Mouse (Mus musculus) forebrain, embryonic 16.5 days (tissue): ENCODE results near the gene Shb. TPM values are rescaled to one million over a fixed set of nuclear protein-coding genes. Genes with fewer than 3 reads are reported as not detected.
A peak's percentile ranks its signal among the peaks of the same experiment; 100 is the strongest.

Source experiments
- ATAC-seq: fragments of 200-750 bp; cut with Nextera tagmentation; 2 replicates; pipeline ENCODE4 v1.8.0; 2017; ENCODE audit warnings: mild to moderate bottlenecking, moderate library complexity
- H3K27ac ChIP-seq: fragments of 300-500 bp; sonication (generic); 2 replicates; pipeline ENCODE4 v1.5.1; 2014; ENCODE audit warnings: low read length, control low read depth
- H3K27me3 ChIP-seq: fragments of 300-500 bp; sonication (generic); replicated peaks from 2 replicates; pipeline ENCODE4 v1.6.1; 2014; ENCODE audit warnings: low read length; ENCODE audit not compliant: control insufficient read depth, insufficient read depth
- H3K36me3 ChIP-seq: fragments of 300-500 bp; sonication (generic); 2 replicates; pipeline ENCODE4 v1.6.1; 2014; ENCODE audit not compliant: control insufficient read depth, insufficient read depth
- H3K4me1 ChIP-seq: fragments of 300-500 bp; sonication (generic); replicated peaks from 2 replicates; pipeline ENCODE4 v1.6.1; 2014; ENCODE audit warnings: low read length; ENCODE audit not compliant: control insufficient read depth, insufficient read depth
- H3K4me2 ChIP-seq: fragments of 300-500 bp; sonication (generic); 2 replicates; pipeline ENCODE4 v1.6.1; 2014; ENCODE audit warnings: mild to moderate bottlenecking, low read length, control low read depth
- H3K4me3 ChIP-seq: fragments of 300-500 bp; sonication (generic); replicated peaks from 2 replicates; pipeline ENCODE4 v1.5.1; 2014; ENCODE audit warnings: mild to moderate bottlenecking, low read length, control low read depth
- H3K9ac ChIP-seq: fragments of 300-500 bp; sonication (generic); replicated peaks from 2 replicates; pipeline ENCODE4 v1.6.1; 2014; ENCODE audit warnings: low read depth, low read length, control low read depth
- H3K9me3 ChIP-seq: fragments of 300-500 bp; sonication (generic); 2 replicates; pipeline ENCODE4 v1.6.1; 2016; ENCODE audit warnings: low read length; ENCODE audit not compliant: control insufficient read depth
- WGBS: fragments of 180-500 bp; shearing (Covaris S2); extraction: QIAGEN DNeasy Blood & Tissue Kit; methylation state at CpG from one replicate; pipeline ENCODE4 v1.1.7; 2014; 5-methylcytosine and 5-hydroxymethylcytosine counted together
- polyA plus RNA-seq: library from polyadenylated mRNA; unstranded; fragments of >200 nt; fragmentation: Nextera tagmentation; extraction: Ambion mirVana; gene quantifications from 2 replicates; pipeline ENCODE4 v1.2.1, GENCODE M21; 2015

The Shb gene
- polyA plus RNA-seq, 1 experiment from 2014 or later, result 5.8 TPM

- peak overlapping the region; percentile 67 for H3K27ac ChIP-seq
- 70% methylated on average over 3 of the region's 3 CpGs for WGBS
- no peaks in the 10 kb centered on the region for H3K9me3 ChIP-seq
- peaks cover 65% of the 10 kb centered on the region for H3K4me1 ChIP-seq
- H3K27me3 ChIP-seq, result no peaks in the 10 kb centered on the region
- H3K4me2 ChIP-seq, result no peak overlapping the region
- no peaks in the 10 kb centered on the region for H3K36me3 ChIP-seq
- H3K9ac ChIP-seq, result no peak overlapping the region
- peak; percentile 23; the same call in 1 of the 2 replicates for ATAC-seq
- H3K4me3 ChIP-seq, result no peak overlapping the region
These were observed 100.5 kb downstream of the Shb start for GRCm38 (mm10) chr4:45431806-45432205.

- Histone ChIP-seq H3K9ac (no peak overlapping the region), H3K27ac (peak overlapping the region; percentile 67), H3K36me3 (no peaks in the 10 kb centered on the region), H3K9me3 (no peaks in the 10 kb centered on the region), H3K4me3 (no peak overlapping the region), H3K4me1 (peaks cover 64% of the 10 kb centered on the region), H3K4me2 (no peak overlapping the region), H3K27me3 (no peaks in the 10 kb centered on the region)
- ATAC-seq, result no peak
- 73% methylated on average over 3 of the region's 3 CpGs for WGBS
These were observed 101.0 kb downstream of the Shb start for GRCm38 (mm10) chr4:45431316-45431715.

- no peaks in the 10 kb centered on the region for H3K9me3 ChIP-seq
- no peaks in the 10 kb centered on the region for H3K27me3 ChIP-seq
- ATAC-seq, result no peak
- no peak overlapping the region for H3K9ac ChIP-seq
- H3K27ac ChIP-seq, result no peak overlapping the region
- no peak overlapping the region for H3K4me2 ChIP-seq
- no peaks in the 10 kb centered on the region for H3K36me3 ChIP-seq
- WGBS, result 41% methylated on average over 7 of the region's 7 CpGs
- peaks cover 59% of the 10 kb centered on the region for H3K4me1 ChIP-seq
- no peak overlapping the region for H3K4me3 ChIP-seq
These were observed 102.8 kb downstream of the Shb start for GRCm38 (mm10) chr4:45429451-45429850.

- no peaks in the 10 kb centered on the region for H3K36me3 ChIP-seq
- no peak overlapping the region for H3K4me2 ChIP-seq
- H3K4me1 ChIP-seq, result peaks cover 53% of the 10 kb centered on the region
- H3K4me3 ChIP-seq, result no peak overlapping the region
- no peaks in the 10 kb centered on the region for H3K9me3 ChIP-seq
- peak; percentile 71 for ATAC-seq
- peak overlapping the region; percentile 49 for H3K27ac ChIP-seq
- H3K9ac ChIP-seq, result no peak overlapping the region
- WGBS, result 20% methylated on average over 13 of the region's 13 CpGs
- H3K27me3 ChIP-seq, result no peaks in the 10 kb centered on the region
These were observed 105.4 kb downstream of the Shb start for GRCm38 (mm10) chr4:45426724-45427457.

- ATAC-seq, result no peak
- H3K4me1 ChIP-seq, result peaks cover 59% of the 10 kb centered on the region
- no peak overlapping the region for H3K27ac ChIP-seq
- no peak overlapping the region for H3K4me3 ChIP-seq
- 19% methylated on average over 8 of the region's 8 CpGs for WGBS
- H3K36me3 ChIP-seq, result no peaks in the 10 kb centered on the region
- no peaks in the 10 kb centered on the region for H3K27me3 ChIP-seq
- no peak overlapping the region for H3K9ac ChIP-seq
- H3K4me2 ChIP-seq, result no peak overlapping the region
- H3K9me3 ChIP-seq, result no peaks in the 10 kb centered on the region
These were observed 108.9 kb downstream of the Shb start for GRCm38 (mm10) chr4:45423406-45423805.

- no peaks in the 10 kb centered on the region for H3K36me3 ChIP-seq
- no peaks in the 10 kb centered on the region for H3K27me3 ChIP-seq
- H3K4me2 ChIP-seq, result no peak overlapping the region
- no peaks in the 10 kb centered on the region for H3K9me3 ChIP-seq
- ATAC-seq, result no peak
- no peak overlapping the region for H3K4me3 ChIP-seq
- H3K9ac ChIP-seq, result no peak overlapping the region
- WGBS, result 83% methylated on average over 10 of the region's 10 CpGs
- H3K4me1 ChIP-seq, result peaks cover 52% of the 10 kb centered on the region
- H3K27ac ChIP-seq, result no peak overlapping the region
These were observed 109.6 kb downstream of the Shb start for GRCm38 (mm10) chr4:45422640-45423039.

- Histone ChIP-seq H3K4me3 (no peak overlapping the region), H3K4me1 (peaks cover 43% of the 10 kb centered on the region), H3K27ac (peak overlapping the region; percentile 66), H3K27me3 (no peaks in the 10 kb centered on the region), H3K9ac (peak overlapping the region; percentile 15; the same call in 1 of the 2 replicates), H3K4me2 (no peak overlapping the region), H3K36me3 (no peaks in the 10 kb centered on the region), H3K9me3 (no peaks in the 10 kb centered on the region)
- WGBS, result 59% methylated on average over 11 of the region's 11 CpGs
- no peak for ATAC-seq
These were observed 110.6 kb downstream of the Shb start for GRCm38 (mm10) chr4:45421519-45422260.

- H3K4me3 ChIP-seq, result no peak overlapping the region
- no peaks in the 10 kb centered on the region for H3K36me3 ChIP-seq
- H3K27me3 ChIP-seq, result no peaks in the 10 kb centered on the region
- H3K27ac ChIP-seq, result peak overlapping the region; percentile 66
- H3K9me3 ChIP-seq, result no peaks in the 10 kb centered on the region
- H3K4me1 ChIP-seq, result peaks cover 39% of the 10 kb centered on the region
- 11% methylated on average over 3 of the region's 3 CpGs for WGBS
- no peak overlapping the region for H3K4me2 ChIP-seq
- ATAC-seq, result no peak
- peak overlapping the region; percentile 2 for H3K9ac ChIP-seq
These were observed 111.5 kb downstream of the Shb start for GRCm38 (mm10) chr4:45420733-45421132.

- H3K4me1 ChIP-seq, result peaks cover 36% of the 10 kb centered on the region
- no peak overlapping the region for H3K27ac ChIP-seq
- H3K9ac ChIP-seq, result no peak overlapping the region
- 86% methylated on average over 4 of the region's 4 CpGs for WGBS
- no peaks in the 10 kb centered on the region for H3K27me3 ChIP-seq
- H3K4me2 ChIP-seq, result no peak overlapping the region
- no peak for ATAC-seq
- no peak overlapping the region for H3K4me3 ChIP-seq
- no peaks in the 10 kb centered on the region for H3K36me3 ChIP-seq
- no peaks in the 10 kb centered on the region for H3K9me3 ChIP-seq
These were observed 113.2 kb downstream of the Shb start for GRCm38 (mm10) chr4:45419051-45419450.
